Mouse (Mus musculus): Measurements from ENCODE around the gene Ubald1. TPM values are rescaled to one million over a fixed set of nuclear protein-coding genes. Genes with fewer than 3 reads are reported as not detected.

Ubald1 gene
- polyA plus RNA-seq, 1 experiment from 2014 or later: 43.4 TPM

GRCm38 (mm10) chr16:4910758-4911157 lies 30.6 kb upstream of the Ubald1 start:
- WGBS: 93% methylated on average over 8 of the region's 8 CpGs
- H3K27ac ChIP-seq: no peak overlapping the region
- no peak overlapping the region for H3K9ac ChIP-seq
- no peak overlapping the region for H3K4me2 ChIP-seq
- H3K4me1 ChIP-seq: peaks cover 10% of the 10 kb centered on the region
- H3K27me3 ChIP-seq: no peaks in the 10 kb centered on the region
- H3K36me3 ChIP-seq: peaks cover 69% of the 10 kb centered on the region
- ATAC-seq (ENCODE audit: insufficient number of reproducible peaks, low FRiP score, low TSS enrichment, low read depth): no peak
- no peak overlapping the region for H3K4me3 ChIP-seq
- no peaks in the 10 kb centered on the region for H3K9me3 ChIP-seq

- Histone ChIP-seq H3K4me3 (no peak overlapping the region), H3K9me3 (no peaks in the 10 kb centered on the region), H3K36me3 (peaks cover 62% of the 10 kb centered on the region), H3K4me1 (peaks cover 13% of the 10 kb centered on the region), H3K4me2 (no peak overlapping the region), H3K9ac (no peak overlapping the region), H3K27me3 (no peaks in the 10 kb centered on the region), H3K27ac (no peak overlapping the region)
- 95% methylated on average over 2 of the region's 2 CpGs for WGBS
- no peak for ATAC-seq (ENCODE audit: insufficient number of reproducible peaks, low FRiP score, low TSS enrichment, low read depth)
Measured at GRCm38 (mm10) chr16:4909745-4910144, 29.6 kb upstream of the Ubald1 start.

GRCm38 (mm10) chr16:4907972-4908371 lies 27.9 kb upstream of the Ubald1 start:
- Histone ChIP-seq H3K4me1 (peaks cover 5% of the 10 kb centered on the region), H3K9ac (no peak overlapping the region), H3K9me3 (no peaks in the 10 kb centered on the region), H3K27me3 (no peaks in the 10 kb centered on the region), H3K4me3 (no peak overlapping the region), H3K36me3 (peaks cover 49% of the 10 kb centered on the region), H3K4me2 (no peak overlapping the region), H3K27ac (no peak overlapping the region)
- WGBS: 54% methylated on average over 4 of the region's 5 CpGs
- ATAC-seq (ENCODE audit: insufficient number of reproducible peaks, low FRiP score, low TSS enrichment, low read depth): no peak

GRCm38 (mm10) chr16:4907386-4907785 lies 27.3 kb upstream of the Ubald1 start:
- Histone ChIP-seq H3K9ac (no peak overlapping the region), H3K4me1 (peaks cover 5% of the 10 kb centered on the region), H3K9me3 (no peaks in the 10 kb centered on the region), H3K27ac (no peak overlapping the region), H3K4me2 (no peak overlapping the region), H3K4me3 (no peak overlapping the region), H3K36me3 (peaks cover 44% of the 10 kb centered on the region), H3K27me3 (no peaks in the 10 kb centered on the region)
- 80% methylated on average over 2 of the region's 2 CpGs for WGBS
- no peak for ATAC-seq (ENCODE audit: insufficient number of reproducible peaks, low FRiP score, low TSS enrichment, low read depth)

- Histone ChIP-seq H3K4me2 (no peak overlapping the region), H3K4me3 (no peak overlapping the region), H3K4me1 (peaks cover 5% of the 10 kb centered on the region), H3K36me3 (peaks cover 37% of the 10 kb centered on the region), H3K27ac (no peak overlapping the region), H3K9ac (no peak overlapping the region), H3K27me3 (no peaks in the 10 kb centered on the region), H3K9me3 (no peaks in the 10 kb centered on the region)
- no peak for ATAC-seq (ENCODE audit: insufficient number of reproducible peaks, low FRiP score, low TSS enrichment, low read depth)
Measured at GRCm38 (mm10) chr16:4906559-4906958, 26.4 kb upstream of the Ubald1 start.

GRCm38 (mm10) chr16:4905591-4905990 lies 25.5 kb upstream of the Ubald1 start:
- Histone ChIP-seq H3K27ac (no peak overlapping the region), H3K4me2 (no peak overlapping the region), H3K4me1 (peaks cover 5% of the 10 kb centered on the region), H3K36me3 (peaks cover 27% of the 10 kb centered on the region), H3K9ac (no peak overlapping the region), H3K9me3 (no peaks in the 10 kb centered on the region), H3K4me3 (no peak overlapping the region), H3K27me3 (no peaks in the 10 kb centered on the region)
- WGBS: 25% methylated on average over 1 of the region's 1 CpGs
- no peak for ATAC-seq (ENCODE audit: insufficient number of reproducible peaks, low FRiP score, low TSS enrichment, low read depth)

- no peak overlapping the region for H3K4me2 ChIP-seq
- peaks cover 5% of the 10 kb centered on the region for H3K4me1 ChIP-seq
- H3K4me3 ChIP-seq: no peak overlapping the region
- 83% methylated on average over 3 of the region's 3 CpGs for WGBS
- no peak for ATAC-seq (ENCODE audit: insufficient number of reproducible peaks, low FRiP score, low TSS enrichment, low read depth)
- H3K27ac ChIP-seq: 0 out of 2 replicates have a peak overlapping the region, but pooled peaks have one; percentile 1
- no peak overlapping the region for H3K9ac ChIP-seq
- no peaks in the 10 kb centered on the region for H3K9me3 ChIP-seq
- peaks cover 20% of the 10 kb centered on the region for H3K36me3 ChIP-seq
- no peaks in the 10 kb centered on the region for H3K27me3 ChIP-seq
Measured at GRCm38 (mm10) chr16:4904878-4905277, 24.8 kb upstream of the Ubald1 start.

- Histone ChIP-seq H3K4me1 (peaks cover 5% of the 10 kb centered on the region), H3K4me2 (no peak overlapping the region), H3K4me3 (no peak overlapping the region), H3K9me3 (no peaks in the 10 kb centered on the region), H3K9ac (no peak overlapping the region), H3K27ac (no peak overlapping the region), H3K36me3 (peaks cover 7% of the 10 kb centered on the region), H3K27me3 (no peaks in the 10 kb centered on the region)
- ATAC-seq (ENCODE audit: insufficient number of reproducible peaks, low FRiP score, low TSS enrichment, low read depth): no peak
- WGBS: 78% methylated on average over 6 of the region's 6 CpGs
Measured at GRCm38 (mm10) chr16:4903491-4904102, 23.5 kb upstream of the Ubald1 start.

GRCm38 (mm10) chr16:4902390-4902789 lies 22.3 kb upstream of the Ubald1 start:
- Histone ChIP-seq H3K27me3 (no peaks in the 10 kb centered on the region), H3K36me3 (no peaks in the 10 kb centered on the region; the same call in 1 of the 2 replicates), H3K27ac (no peak overlapping the region), H3K4me2 (no peak overlapping the region), H3K9ac (no peak overlapping the region), H3K9me3 (no peaks in the 10 kb centered on the region), H3K4me3 (no peak overlapping the region), H3K4me1 (peaks cover 3% of the 10 kb centered on the region)
- no peak for ATAC-seq (ENCODE audit: insufficient number of reproducible peaks, low FRiP score, low TSS enrichment, low read depth)
- WGBS: 78% methylated on average over 2 of the region's 2 CpGs

GRCm38 (mm10) chr16:4901167-4901566 lies 21.1 kb upstream of the Ubald1 start:
- Histone ChIP-seq H3K27ac (no peak overlapping the region), H3K9me3 (no peaks in the 10 kb centered on the region), H3K4me1 (peaks cover 3% of the 10 kb centered on the region), H3K4me2 (no peak overlapping the region), H3K4me3 (no peak overlapping the region), H3K36me3 (no peaks in the 10 kb centered on the region), H3K9ac (no peak overlapping the region), H3K27me3 (no peaks in the 10 kb centered on the region)
- 65% methylated on average over 7 of the region's 7 CpGs for WGBS
- ATAC-seq (ENCODE audit: insufficient number of reproducible peaks, low FRiP score, low TSS enrichment, low read depth): no peak

- Histone ChIP-seq H3K9ac (no peak overlapping the region), H3K36me3 (0 out of 2 replicates have a peak, but pooled peaks cover 1% of the 10 kb centered on the region), H3K27ac (no peak overlapping the region), H3K4me2 (no peak overlapping the region), H3K27me3 (no peaks in the 10 kb centered on the region), H3K9me3 (no peaks in the 10 kb centered on the region), H3K4me3 (no peak overlapping the region), H3K4me1 (no peaks in the 10 kb centered on the region; the same call in 1 of the 2 replicates)
- no peak for ATAC-seq (ENCODE audit: insufficient number of reproducible peaks, low FRiP score, low TSS enrichment, low read depth)
- WGBS: 60% methylated on average over 2 of the region's 2 CpGs
Measured at GRCm38 (mm10) chr16:4899711-4900110, 19.6 kb upstream of the Ubald1 start.

- WGBS: 87% methylated on average over 6 of the region's 6 CpGs
- H3K4me1 ChIP-seq: no peaks in the 10 kb centered on the region; the same call in 1 of the 2 replicates
- no peak overlapping the region for H3K4me3 ChIP-seq
- no peaks in the 10 kb centered on the region for H3K27me3 ChIP-seq
- no peak for ATAC-seq (ENCODE audit: insufficient number of reproducible peaks, low FRiP score, low TSS enrichment, low read depth)
- H3K36me3 ChIP-seq: 0 out of 2 replicates have a peak, but pooled peaks cover 5% of the 10 kb centered on the region
- no peaks in the 10 kb centered on the region for H3K9me3 ChIP-seq
- H3K4me2 ChIP-seq: no peak overlapping the region
- no peak overlapping the region for H3K9ac ChIP-seq
- H3K27ac ChIP-seq: no peak overlapping the region
Measured at GRCm38 (mm10) chr16:4898881-4899280, 18.8 kb upstream of the Ubald1 start.
